Comparison of ENCODE assay signal across 18 mouse cellular contexts in genomic region chr3:97540171-97540570, GRCm38 (mm10).
"Had no signal": no experiment of that assay in that cellular context is flagged by ENCODE, and none has a peak within 500 bp of the region (broad histone marks: within the 10 kb centered on the region; RNA-seq: fewer than 3 reads in every experiment).

No protein-coding gene starts in this region.

- H3K4me1 ChIP-seq: limb, embryonic 10.5 days; limb, embryonic 13.5 days; liver, embryonic 12.5 days; liver, embryonic 15.5 days; lung, embryonic 15.5 days; neural tube, embryonic 12.5 days; neural tube, embryonic 15.5 days had no signal

- DNase-seq: kidney, adult 9 months; kidney, postnatal 14 days; kidney, postnatal 4 days; layer of hippocampus, adult 9-11 months; liver; lung, adult 18-20 months; lung, postnatal 10 days; lung, postnatal 4 days; thymus, adult 18-20 months; thymus, postnatal 36 days had no signal

- H3K4me3 ChIP-seq: limb, embryonic 10.5 days; limb, embryonic 13.5 days; liver, embryonic 12.5 days; liver, embryonic 15.5 days; lung, embryonic 15.5 days; neural tube, embryonic 12.5 days; neural tube, embryonic 15.5 days had no signal

- H3K9ac ChIP-seq: limb, embryonic 13.5 days; liver, embryonic 12.5 days; liver, embryonic 15.5 days; lung, embryonic 15.5 days; neural tube, embryonic 12.5 days; neural tube, embryonic 15.5 days had no signal

- H3K4me2 ChIP-seq: limb, embryonic 13.5 days; liver, embryonic 12.5 days; liver, embryonic 15.5 days; lung, embryonic 15.5 days; midbrain, embryonic 11.5 days; neural tube, embryonic 12.5 days; neural tube, embryonic 15.5 days had no signal

- H3K27me3 ChIP-seq: limb, embryonic 13.5 days; liver, embryonic 12.5 days; liver, embryonic 15.5 days; lung, embryonic 15.5 days; neural tube, embryonic 12.5 days; neural tube, embryonic 15.5 days had no signal

- H3K9me3 ChIP-seq: limb, embryonic 10.5 days; limb, embryonic 13.5 days; liver, embryonic 12.5 days; liver, embryonic 15.5 days; lung, embryonic 15.5 days; neural tube, embryonic 12.5 days; neural tube, embryonic 15.5 days had no signal

- ATAC-seq: liver, embryonic 12.5 days had no signal

- H3K36me3 ChIP-seq: limb, embryonic 10.5 days; limb, embryonic 13.5 days; liver, embryonic 12.5 days; liver, embryonic 15.5 days; lung, embryonic 15.5 days; neural tube, embryonic 12.5 days; neural tube, embryonic 15.5 days had no signal

- H3K27ac ChIP-seq: limb, embryonic 10.5 days; limb, embryonic 13.5 days; liver, embryonic 12.5 days; liver, embryonic 15.5 days; lung, embryonic 15.5 days; neural tube, embryonic 12.5 days; neural tube, embryonic 15.5 days had no signal
